Mouse (Mus musculus) adipose tissue, adult 10 weeks (tissue): ENCODE results near the gene Rhox4d. TPM values are rescaled to one million over a fixed set of nuclear protein-coding genes. Genes with fewer than 3 reads are reported as not detected.

Source experiments
- polyA plus RNA-seq: library from polyadenylated mRNA; stranded (reverse); fragments of 350-450 nt; fragmentation: Illumina TruSeq; extraction: RNeasy Lipid Tissue Mini Kit (QIAGEN cat#74804); gene quantifications from one replicate; pipeline ENCODE4 v1.2.3, GENCODE M21; 2014; ENCODE audit warnings: low read depth, low replicate concordance

Rhox4d gene
- not detected for polyA plus RNA-seq

GRCm38 (mm10) chrX:37514059-37514458 lies at the start of gene Rhox4d:
Gene Rhox4d, plus strand, starts transcription at chrX:37514359.

GRCm38 (mm10) chrX:37480037-37480436 lies 34.1 kb upstream of the Rhox4d start, which contains the start of gene Rhox4c:
Gene Rhox4c, plus strand, starts transcription at chrX:37480337.

GRCm38 (mm10) chrX:37530152-37530551 lies 16.0 kb downstream of the Rhox4d start, which contains the start of gene Rhox2e:
Gene Rhox2e, plus strand, starts transcription at chrX:37530452.

DNA sequence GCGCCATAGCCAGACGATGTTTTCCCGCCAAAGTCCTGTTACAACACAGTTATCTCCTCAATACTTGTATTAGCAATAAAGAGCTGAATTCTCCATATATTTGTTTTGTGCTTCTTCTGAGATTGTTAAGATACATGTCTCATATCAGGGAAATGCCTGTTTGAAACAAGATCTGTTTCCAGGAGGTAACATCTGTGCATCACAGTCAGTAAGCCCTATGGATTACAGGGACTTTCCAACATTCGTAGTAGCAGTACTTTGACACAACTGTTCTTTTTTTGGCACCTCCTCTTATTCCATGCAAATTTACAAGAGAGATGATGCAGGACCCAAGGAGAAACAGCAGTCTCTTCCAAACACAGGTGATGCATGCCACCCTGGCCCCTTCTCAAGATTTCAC lies 27.6 kb downstream of the Rhox4d start, which contains the start of gene Rhox3e:
TSS of gene Rhox3e (plus strand) at position 301 of the 400 bp plus-strand sequence.

DNA sequence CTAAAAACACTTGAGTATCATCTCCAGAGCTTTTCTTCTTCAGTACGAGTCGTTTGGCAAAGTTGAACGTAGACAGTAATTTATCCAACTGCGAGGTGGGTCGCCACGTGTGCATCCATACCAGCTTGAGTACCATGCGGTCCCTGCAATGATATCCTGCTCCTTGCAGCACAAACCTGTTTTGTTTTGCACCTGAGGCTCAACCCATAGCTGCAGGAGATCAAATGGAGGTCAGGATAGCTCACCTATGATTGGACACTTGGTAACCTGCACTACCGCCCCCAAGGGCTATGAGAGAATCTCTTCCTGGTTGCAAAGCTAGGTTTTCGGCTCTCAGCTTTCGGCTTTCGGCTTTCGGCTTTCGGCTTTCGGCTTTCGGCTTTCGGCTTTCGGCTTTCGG lies 43.0 kb downstream of the Rhox4d start, which contains the start of gene Rhox4e:
TSS of gene Rhox4e (plus strand) at position 301 of the 400 bp plus-strand sequence.

Other genes starting within 250 kb of the Rhox4d start
- not detected for gene Rhox4a, start 249.0 kb upstream of the Rhox4d start, polyA plus RNA-seq
- gene Rhox3a2, start 134.3 kb upstream of the Rhox4d start, polyA plus RNA-seq = not detected
- gene Rhox4a2, start 123.5 kb upstream of the Rhox4d start, polyA plus RNA-seq = not detected
- not detected for gene Rhox2b, start 102.3 kb upstream of the Rhox4d start, polyA plus RNA-seq
- gene Rhox4b, start 81.9 kb upstream of the Rhox4d start, polyA plus RNA-seq = not detected
- not detected for gene Rhox2c, start 60.7 kb upstream of the Rhox4d start, polyA plus RNA-seq
- gene Rhox3c, start 55.8 kb upstream of the Rhox4d start, polyA plus RNA-seq = not detected
- not detected for gene Rhox4c, start 34.0 kb upstream of the Rhox4d start, polyA plus RNA-seq
- gene Rhox2d, start 20.9 kb upstream of the Rhox4d start, polyA plus RNA-seq = not detected
- not detected for gene Rhox2e, start 16.1 kb downstream of the Rhox4d start, polyA plus RNA-seq
- gene Rhox3e, start 27.7 kb downstream of the Rhox4d start, polyA plus RNA-seq = not detected
- gene Rhox4e, start 43.1 kb downstream of the Rhox4d start, polyA plus RNA-seq = not detected
- not detected for gene Rhox2f, start 57.0 kb downstream of the Rhox4d start, polyA plus RNA-seq
- gene Rhox3f, start 66.6 kb downstream of the Rhox4d start, polyA plus RNA-seq = not detected
- not detected for gene Rhox4f, start 93.3 kb downstream of the Rhox4d start, polyA plus RNA-seq
- gene Rhox3g, start 114.3 kb downstream of the Rhox4d start, polyA plus RNA-seq = not detected
- gene Rhox2g, start 129.1 kb downstream of the Rhox4d start, polyA plus RNA-seq = not detected
- not detected for gene Rhox4g, start 137.0 kb downstream of the Rhox4d start, polyA plus RNA-seq
- gene Rhox3h, start 154.4 kb downstream of the Rhox4d start, polyA plus RNA-seq = not detected
- not detected for gene Rhox2h, start 158.9 kb downstream of the Rhox4d start, polyA plus RNA-seq